Mouse (Mus musculus) CH12.LX (cell line): ENCODE measurements at regions not wholly inside any gene's neighbourhood (a gene's known extent, or its start where the extent isn't known, plus 50 kb on each side); places are given as distances from the start of the nearest gene placed in this dataset.
A peak's percentile ranks its signal among the peaks of the same experiment; 100 is the strongest.

Source experiments
- DNase-seq: peaks from one replicate; pipeline ENCODE4 v3.0.0-alpha.2; 2013; ENCODE audit errors: extremely low read depth
- H3K27ac ChIP-seq: 2 replicates; pipeline ENCODE4 v1.5.1; 2012; ENCODE audit warnings: low read depth, mild to moderate bottlenecking, control low read depth, moderate library complexity; ENCODE audit not compliant: insufficient read depth
- H3K27me3 ChIP-seq: replicated peaks from 2 replicates; pipeline ENCODE3; 2012; ENCODE audit warnings: inconsistent platforms
- H3K36me3 ChIP-seq, 2 experiments: replicated peaks in 1 of 2; 2 replicates each; pipeline versions ENCODE3 to v1.6.1; 2012; ENCODE audit warnings: inconsistent platforms in 1 of 2, low read length in 1 of 2, mild to moderate bottlenecking in 1 of 2, mixed read lengths in 1 of 2, moderate library complexity in 1 of 2; ENCODE audit not compliant: control insufficient read depth in 1 of 2, insufficient read depth in 1 of 2
- H3K4me1 ChIP-seq, 2 experiments: 2 replicates each; pipeline ENCODE4 v1.6.1; 2012; ENCODE audit warnings: inconsistent platforms in 1 of 2, moderate library complexity in 1 of 2; ENCODE audit not compliant: insufficient read depth in 2 of 2, control insufficient read depth in 1 of 2
- H3K4me2 ChIP-seq: 2 replicates; pipeline ENCODE4 v1.6.1; 2012; ENCODE audit warnings: low read depth, mild to moderate bottlenecking, control low read depth; ENCODE audit not compliant: poor library complexity, insufficient read depth, severe bottlenecking
- H3K4me3 ChIP-seq, 3 experiments: fragments of 150-350 bp in 1 of 3; sonication (generic) in 1 of 3; replicated peaks in 1 of 3; 2 replicates each; pipeline versions ENCODE3 to v1.5.1; 2011 to 2012; ENCODE audit warnings: low read depth in 2 of 3, low read length in 2 of 3, mild to moderate bottlenecking in 2 of 3, moderate library complexity in 2 of 3, control low read depth in 1 of 3, improper control_type of control experiment in 1 of 3, inconsistent platforms in 1 of 3, mixed read lengths in 1 of 3; ENCODE audit not compliant: poor library complexity in 1 of 3
- H3K79me2 ChIP-seq: replicated peaks from 2 replicates; pipeline ENCODE4 v1.6.1; 2012; ENCODE audit warnings: mild to moderate bottlenecking, moderate library complexity; ENCODE audit not compliant: control insufficient read depth, poor library complexity, insufficient read depth, severe bottlenecking; ENCODE audit errors: extremely low read depth
- H3K9ac ChIP-seq: 2 replicates; pipeline ENCODE4 v1.6.1; 2012; ENCODE audit warnings: low read depth, mild to moderate bottlenecking, control low read depth, moderate library complexity; ENCODE audit not compliant: insufficient read depth
- H3K9me3 ChIP-seq: replicated peaks from 2 replicates; pipeline ENCODE3; 2012; ENCODE audit warnings: low read length, inconsistent platforms, mixed read lengths
- E2F4 ChIP-seq: IDR thresholded peaks from 2 replicates; pipeline ENCODE4 v1.6.1; 2011; ENCODE audit warnings: low read depth, low read length, improper control_type of control experiment; ENCODE audit not compliant: insufficient replicate concordance
- ETS1 ChIP-seq: conservative IDR thresholded peaks from 2 replicates; pipeline ENCODE4 v1.6.1; 2012; ENCODE audit warnings: low read depth, mild to moderate bottlenecking, inconsistent platforms, low read length, improper control_type of control experiment, moderate library complexity
- IRF4 ChIP-seq: IDR thresholded peaks from 2 replicates; pipeline ENCODE4 v1.6.1; 2014; ENCODE audit warnings: low read depth, mild to moderate bottlenecking, inconsistent platforms, low read length, improper control_type of control experiment
- KAT2A ChIP-seq: IDR thresholded peaks from 2 replicates; pipeline ENCODE4 v1.6.1; 2012; ENCODE audit warnings: low read length, improper control_type of control experiment, inconsistent platforms; ENCODE audit not compliant: insufficient replicate concordance
- MAX ChIP-seq: IDR thresholded peaks from 2 replicates; pipeline ENCODE4 v1.6.1; 2011; ENCODE audit warnings: low read length, improper control_type of control experiment
- MEF2A ChIP-seq: IDR thresholded peaks from 2 replicates; pipeline ENCODE4 v1.6.1; 2014; ENCODE audit warnings: low read depth, mild to moderate bottlenecking, inconsistent platforms, low read length, improper control_type of control experiment, borderline replicate concordance
- PAX5 ChIP-seq: IDR thresholded peaks from 2 replicates; pipeline ENCODE4 v1.6.1; 2012; ENCODE audit warnings: low read length, inconsistent platforms, mixed read lengths
- SIN3A ChIP-seq: IDR thresholded peaks from 2 replicates; pipeline ENCODE4 v1.6.1; 2012; ENCODE audit warnings: low read length, improper control_type of control experiment, inconsistent platforms
- TBP ChIP-seq: conservative IDR thresholded peaks from 2 replicates; pipeline ENCODE4 v1.6.1; 2011; ENCODE audit warnings: low read depth, low read length, improper control_type of control experiment
- USF1 ChIP-seq: IDR thresholded peaks from 2 replicates; pipeline ENCODE4 v1.6.1; 2014; ENCODE audit warnings: low read depth, mild to moderate bottlenecking, inconsistent platforms, low read length, improper control_type of control experiment
- ZNF384 ChIP-seq: IDR thresholded peaks from 2 replicates; pipeline ENCODE4 v1.6.1; 2012; ENCODE audit warnings: low read depth, low read length, improper control_type of control experiment, inconsistent platforms
- dilution Hi-C: fragments of 300-500 bp; cut with MboI; formaldehyde crosslinking; loops from 2 replicates; pipeline ENCODE4 v1.14.3; 2020; ENCODE audit warnings: low sequenced_read_pairs; ENCODE audit not compliant: extremely low pct_unique_long_range_greater_than_20kb, extremely low pct_ligation_motif_present
- in situ Hi-C: fragments of 300-500 bp; cut with MboI; formaldehyde crosslinking; loops from 3 replicates; pipeline ENCODE4 v1.14.3; 2019; ENCODE audit warnings: low sequenced_read_pairs, low pct_ligation_motif_present, low pct_unique_long_range_greater_than_20kb, mixed read lengths

DNA sequence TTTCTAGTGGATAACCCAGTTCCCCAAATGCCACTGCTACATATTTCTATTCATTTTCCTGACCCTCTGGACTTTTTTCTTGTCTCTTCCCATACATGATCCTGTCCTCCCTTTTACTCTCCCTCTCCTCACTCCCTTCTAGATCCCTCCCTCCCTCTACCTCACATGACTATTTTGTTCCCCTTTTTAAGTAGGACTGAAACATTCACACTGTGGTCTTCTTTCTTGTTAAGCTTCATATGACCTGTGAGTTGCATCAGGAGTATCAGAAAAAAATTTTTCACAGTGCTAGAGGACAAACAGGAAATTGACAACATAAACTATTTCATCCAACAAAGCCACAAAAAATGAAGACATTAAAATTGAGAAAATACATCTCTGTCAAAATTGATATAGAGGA is 797.5 kb downstream of the Ndufa4 start:
- DNase-seq, result no peak
- in situ Hi-C loops (no loop called here), dilution Hi-C loops (no loop called here)

DNA sequence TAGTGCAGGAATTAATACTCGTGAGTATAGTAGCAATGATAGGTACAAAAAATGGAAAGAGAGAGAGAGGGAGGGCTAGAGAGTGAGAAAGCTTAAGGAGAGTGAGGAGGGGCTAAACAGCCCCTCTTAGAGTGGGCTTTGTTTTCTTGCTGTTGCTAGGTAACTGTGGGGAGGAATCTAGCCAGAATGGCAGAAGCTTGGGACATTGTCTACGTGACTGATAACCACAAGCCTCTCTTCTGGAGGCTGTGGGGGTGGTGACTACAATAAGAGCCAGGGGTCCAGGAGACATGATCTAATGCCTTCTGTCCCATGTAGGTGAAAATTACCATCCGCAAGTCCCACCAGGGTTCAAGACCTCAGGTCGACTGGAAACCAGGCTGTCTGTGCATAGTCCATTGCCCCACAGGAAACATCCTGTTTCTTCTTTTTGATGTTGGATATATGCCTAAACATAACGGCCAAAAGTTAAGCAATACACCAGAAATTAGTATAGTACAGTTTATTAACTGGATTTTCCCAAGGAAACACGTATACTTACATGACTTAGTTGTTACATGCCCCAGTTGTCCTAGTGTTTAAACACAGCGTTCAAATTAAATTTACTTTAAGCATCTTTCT is 798.8 kb downstream of the Ndufa4 start:
- no peak overlapping the region for H3K4me2 ChIP-seq

More for the DNA sequence above, 797.5 kb downstream of the Ndufa4 start:
- no peak for TF ChIP-seq TBP
- H3K9ac ChIP-seq, result no peak overlapping the region
- H3K4me3 ChIP-seq, result no peak overlapping the region
- H3K79me2 ChIP-seq, result no peaks in the 10 kb centered on the region
- H3K36me3 ChIP-seq, result no peaks in the 10 kb centered on the region
- H3K27me3 ChIP-seq, result no peaks in the 10 kb centered on the region
- H3K9me3 ChIP-seq, result peaks cover 5% of the 10 kb centered on the region
- no peak overlapping the region for H3K27ac ChIP-seq
- no peak overlapping the region for H3K4me2 ChIP-seq
- no peaks in the 10 kb centered on the region for H3K4me1 ChIP-seq

DNA sequence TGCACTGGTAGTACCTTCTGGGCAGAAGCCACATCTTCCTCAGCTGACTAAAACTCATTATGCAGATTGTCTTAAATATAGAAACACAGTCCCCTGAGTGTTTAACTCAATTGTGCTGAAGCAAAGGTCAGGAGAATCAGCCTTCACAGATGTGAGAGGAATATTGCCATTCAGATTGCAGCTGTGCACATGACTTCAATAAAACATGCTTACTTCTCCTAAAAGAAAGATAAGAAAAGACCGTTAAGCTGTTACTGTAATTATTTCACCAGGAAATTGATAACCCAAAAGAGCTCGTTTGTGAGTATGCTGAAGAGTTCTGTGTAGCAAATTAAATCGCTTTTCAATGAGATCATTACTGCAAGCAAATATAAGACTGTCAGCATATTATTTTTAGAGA is 803.9 kb downstream of the Ndufa4 start:
- in situ Hi-C loops, result no loop called here
- peak; percentile 1 for DNase-seq
- H3K27me3 ChIP-seq, result no peaks in the 10 kb centered on the region

More for the DNA sequence above, 798.8 kb downstream of the Ndufa4 start:
- no peaks in the 10 kb centered on the region for H3K36me3 ChIP-seq
- H3K4me3 ChIP-seq, result no peak overlapping the region
- peaks cover 5% of the 10 kb centered on the region for H3K9me3 ChIP-seq
- H3K9ac ChIP-seq, result no peak overlapping the region
- TF ChIP-seq IRF4 (no peak), ETS1 (no peak), PAX5 (no peak), MAX (no peak), USF1 (no peak)
- no peak overlapping the region for H3K27ac ChIP-seq
- in situ Hi-C loops (no loop called here), dilution Hi-C loops (no loop called here)
- H3K79me2 ChIP-seq, result no peaks in the 10 kb centered on the region
- no peaks in the 10 kb centered on the region for H3K4me1 ChIP-seq
- DNase-seq, result no peak
- no peaks in the 10 kb centered on the region for H3K27me3 ChIP-seq

More for the DNA sequence above, 803.9 kb downstream of the Ndufa4 start:
- no peak overlapping the region for H3K27ac ChIP-seq
- no peaks in the 10 kb centered on the region for H3K36me3 ChIP-seq
- H3K4me3 ChIP-seq, result no peak overlapping the region
- H3K4me1 ChIP-seq, result no peaks in the 10 kb centered on the region
- no peaks in the 10 kb centered on the region for H3K79me2 ChIP-seq
- H3K9ac ChIP-seq, result no peak overlapping the region
- dilution Hi-C loops, result no loop called here
- no peaks in the 10 kb centered on the region for H3K9me3 ChIP-seq
- no peak overlapping the region for H3K4me2 ChIP-seq
- TF ChIP-seq SIN3A (no peak), ZNF384 (no peak), IRF4 (no peak), KAT2A (no peak), E2F4 (no peak), MEF2A (no peak)
